Mouse (Mus musculus) megakaryocyte, embryonic 14.5 days (primary cell): ENCODE results near the gene Nisch.

Experiments used
- FLI1 ChIP-seq: IDR thresholded peaks from 2 replicates; pipeline ENCODE4 v1.6.1; 2012; ENCODE audit warnings: low read length, inconsistent platforms, mixed read lengths
- GATA1 ChIP-seq: IDR thresholded peaks from 3 replicates; pipeline ENCODE4 v1.6.1; 2012; ENCODE audit warnings: mixed read lengths, low read length, inconsistent platforms, borderline replicate concordance

DNA sequence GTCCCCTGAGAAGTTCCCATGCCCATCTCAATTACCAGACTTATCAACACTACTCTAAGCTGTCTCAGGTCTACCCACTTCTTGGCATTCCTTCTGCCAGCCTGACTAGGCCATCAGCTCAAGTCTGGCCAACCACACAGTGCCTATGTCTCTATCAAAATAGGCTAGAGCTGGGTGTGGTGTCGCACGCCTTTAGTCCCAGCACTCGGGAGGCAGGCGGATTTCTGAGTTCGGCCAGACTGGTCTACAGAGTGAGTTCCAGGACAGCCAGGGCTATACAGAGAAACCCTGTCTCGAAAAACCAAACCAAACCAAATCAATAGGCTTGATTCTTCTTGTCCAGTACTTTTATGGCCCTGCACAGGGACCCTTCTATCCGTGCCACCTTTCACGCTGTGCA lies 89.9 kb downstream of the Nisch start:
- TF ChIP-seq GATA1 (no peak), FLI1 (no peak)
